Mouse (Mus musculus): ENCODE results near the gene Bcl2l11.

DNA sequence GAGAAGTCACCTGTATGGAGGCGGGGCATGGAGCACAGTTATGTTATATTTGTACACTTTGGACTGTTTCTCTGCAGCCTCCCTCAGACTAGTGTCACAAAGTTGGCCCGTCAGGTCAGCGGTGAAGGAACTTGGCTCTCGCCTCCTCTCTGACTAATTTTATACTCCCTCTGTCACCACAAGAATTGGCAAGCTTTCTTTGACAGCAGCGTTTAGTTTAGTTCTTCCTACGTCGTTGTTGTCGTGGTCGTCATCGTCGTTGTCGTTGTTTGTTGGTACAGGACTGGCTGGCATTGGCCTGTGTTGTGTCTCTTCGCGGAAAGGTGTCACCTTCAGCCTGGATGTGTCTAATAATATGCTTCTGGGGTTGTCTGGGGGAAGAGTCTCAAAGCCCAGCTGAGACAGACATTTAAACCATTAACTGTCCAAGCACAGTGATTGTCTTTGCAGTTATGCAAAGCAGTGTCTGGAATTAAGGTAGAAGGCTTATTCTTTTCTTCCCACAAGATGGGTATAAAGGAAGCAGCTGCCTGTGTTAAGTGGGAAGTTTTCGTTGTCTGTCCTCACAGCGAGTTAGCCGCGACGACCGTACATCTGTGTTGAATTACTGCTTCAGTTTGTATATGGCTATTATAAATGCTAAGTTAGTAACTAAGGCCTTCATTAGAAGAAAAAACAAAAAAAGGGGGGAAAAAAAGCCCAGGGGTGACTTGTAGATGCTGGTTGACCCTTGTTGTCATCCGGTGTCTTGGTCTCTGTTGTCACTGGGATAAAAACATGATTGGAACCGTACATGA is 11.8 kb downstream of the Bcl2l11 start:
- TF ChIP-seq CTCF (conservative IDR thresholded peaks at IDR 0.05; ENCODE audit: low read length), result no peak
- no peak; the same call in 1 of the 2 replicates for TF ChIP-seq NANOG (IDR thresholded peaks at IDR 0.05; ENCODE audit: borderline replicate concordance, low read length)
- no peak for TF ChIP-seq POU5F1 (IDR thresholded peaks at IDR 0.05; ENCODE audit: borderline replicate concordance, low read length)

All from E14TG2a.4 (cell line).